Mouse (Mus musculus) heart, postnatal 0 days (tissue): ENCODE data around the gene Atxn1. TPM values are rescaled to one million over a fixed set of nuclear protein-coding genes. Genes with fewer than 3 reads are reported as not detected.

ENCODE experiments used
- ATAC-seq: fragments of 200-750 bp; cut with Nextera tagmentation; 2 replicates; pipeline ENCODE4 v1.8.0; 2017; ENCODE audit warnings: low read depth, moderate number of reproducible peaks, moderate library complexity; ENCODE audit not compliant: insufficient read depth
- DNase-seq: peaks from one replicate; pipeline ENCODE4 v3.0.0-alpha.2; 2016; ENCODE audit warnings: low spot score
- H3K27ac ChIP-seq: fragments of 300-500 bp; sonication (generic); 2 replicates; pipeline ENCODE4 v1.5.1; 2014; ENCODE audit warnings: low read depth, mild to moderate bottlenecking
- H3K27me3 ChIP-seq: fragments of 300-500 bp; sonication (generic); 2 replicates; pipeline ENCODE4 v1.6.1; 2014; ENCODE audit warnings: low read length, mixed read lengths; ENCODE audit not compliant: control insufficient read depth, insufficient read depth
- H3K36me3 ChIP-seq: fragments of 300-500 bp; sonication (generic); replicated peaks from 2 replicates; pipeline ENCODE4 v1.6.1; 2014; ENCODE audit warnings: low read length, mixed read lengths; ENCODE audit not compliant: control insufficient read depth, insufficient read depth
- H3K4me1 ChIP-seq: fragments of 300-500 bp; sonication (generic); 2 replicates; pipeline ENCODE4 v1.6.1; 2014; ENCODE audit warnings: antibody characterized with exemption; ENCODE audit not compliant: control insufficient read depth, insufficient read depth
- H3K4me2 ChIP-seq: fragments of 300-500 bp; sonication (generic); 2 replicates; pipeline ENCODE4 v1.6.1; 2014; ENCODE audit warnings: low read depth, mild to moderate bottlenecking, low read length, moderate library complexity
- H3K4me3 ChIP-seq: fragments of 300-500 bp; sonication (generic); 2 replicates; pipeline ENCODE4 v1.5.1; 2014; ENCODE audit warnings: low read depth, low read length
- H3K9ac ChIP-seq: fragments of 300-500 bp; sonication (generic); replicated peaks from 2 replicates; pipeline ENCODE4 v1.6.1; 2014; ENCODE audit warnings: low read depth, low read length, mixed read lengths
- H3K9me3 ChIP-seq: fragments of 300-500 bp; sonication (generic); replicated peaks from 2 replicates; pipeline ENCODE4 v1.6.1; 2016; ENCODE audit warnings: low read length; ENCODE audit not compliant: control insufficient read depth
- CTCF ChIP-seq: IDR thresholded peaks from 2 replicates; pipeline ENCODE4 v1.5.1; 2016; ENCODE audit warnings: antibody characterized with exemption, control low read depth, low read depth
- EP300 ChIP-seq: IDR thresholded peaks from 2 replicates; pipeline ENCODE4 v1.6.1; 2016; ENCODE audit warnings: antibody characterized with exemption, low read depth
- WGBS: fragments of 180-500 bp; shearing (Covaris S2); extraction: QIAGEN DNeasy Blood & Tissue Kit; methylation state at CpG from one replicate; pipeline ENCODE4 v1.1.7; 2014; 5-methylcytosine and 5-hydroxymethylcytosine counted together
- polyA plus RNA-seq: library from polyadenylated mRNA; unstranded; fragments of >200 nt; fragmentation: Nextera tagmentation; extraction: Ambion mirVana; gene quantifications from 2 replicates; pipeline ENCODE4 v1.2.1, GENCODE M21; 2015
- total RNA-seq: library from RNA; depleted of rRNA; stranded (reverse); fragments of >200 nt; gene quantifications from 2 replicates; pipeline ENCODE4 v1.2.3, GENCODE M21; 2014; ENCODE audit warnings: low replicate concordance

Gene Atxn1
- total and polyA plus RNA-seq, 2 experiments from 2014 or later: 10.3 to 15.0 TPM

DNA sequence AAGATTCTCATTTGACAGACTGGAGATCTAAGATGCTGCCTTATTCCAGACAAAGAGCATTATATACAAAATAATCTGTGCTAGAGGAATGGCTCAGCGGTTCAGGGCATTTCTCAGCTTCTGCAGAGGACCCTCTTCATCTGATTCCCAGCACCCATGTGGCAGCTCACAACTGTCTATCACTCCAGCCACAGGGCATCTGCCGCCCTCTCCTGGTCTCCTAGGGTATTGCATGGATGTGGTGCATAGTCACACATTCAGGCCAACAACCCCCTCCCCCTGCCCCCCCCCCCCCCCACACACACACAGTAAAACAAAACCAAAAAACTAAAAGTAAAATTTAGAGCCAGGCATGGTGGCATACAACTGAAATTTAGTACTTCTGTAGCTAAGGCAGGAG lies 130.5 kb downstream of the Atxn1 start:
- Histone ChIP-seq H3K4me3 (no peak overlapping the region), H3K27me3 (no peaks in the 10 kb centered on the region), H3K9ac (no peak overlapping the region), H3K27ac (no peak overlapping the region), H3K9me3 (peaks cover 4% of the 10 kb centered on the region; the same call in 1 of the 2 replicates), H3K4me2 (no peak overlapping the region), H3K4me1 (peaks cover 5% of the 10 kb centered on the region), H3K36me3 (peaks cover 12% of the 10 kb centered on the region; the same call in 1 of the 2 replicates)
- DNase-seq: no peak
- TF ChIP-seq CTCF (0 out of 2 replicates have a peak, but pooled peaks have one; percentile 9), EP300 (no peak)
- ATAC-seq: no peak
- 90% methylated on average over 2 of the region's 2 CpGs for WGBS

DNA sequence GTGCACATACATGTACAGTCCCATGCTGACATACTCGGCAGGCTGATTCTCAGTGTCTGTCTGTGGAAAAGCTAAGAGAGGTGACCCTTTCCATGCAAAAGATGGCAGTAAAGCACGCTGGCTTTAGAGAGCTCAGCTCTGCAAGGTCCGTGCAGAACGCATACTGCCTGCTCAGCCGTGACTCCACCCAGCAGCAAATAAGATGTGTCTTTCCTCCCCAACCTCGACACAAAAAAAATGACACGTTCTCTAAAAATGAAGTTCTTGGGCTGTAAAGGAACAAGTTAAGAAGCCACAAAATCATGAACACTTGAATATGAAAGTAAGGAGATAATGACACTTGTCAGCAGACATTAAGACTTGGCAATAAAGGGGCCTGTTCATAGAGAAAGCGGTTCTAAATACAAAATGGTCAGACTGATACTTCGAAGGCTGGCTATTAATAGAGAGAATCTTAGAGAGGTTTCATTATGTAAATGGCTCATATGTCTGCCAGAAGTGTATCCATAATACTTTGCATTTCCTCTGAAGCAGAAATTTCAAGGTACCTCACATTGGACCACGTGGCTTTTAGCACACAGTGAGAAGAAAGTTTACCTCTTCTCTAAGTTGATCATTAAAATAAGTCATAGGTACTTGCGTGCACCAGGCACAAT lies 132.0 kb downstream of the Atxn1 start:
- Histone ChIP-seq H3K27ac (no peak overlapping the region), H3K9ac (no peak overlapping the region), H3K36me3 (peaks cover 12% of the 10 kb centered on the region; the same call in 1 of the 2 replicates), H3K27me3 (no peaks in the 10 kb centered on the region), H3K4me3 (no peak overlapping the region), H3K4me2 (no peak overlapping the region), H3K4me1 (peaks cover 20% of the 10 kb centered on the region), H3K9me3 (peaks cover 4% of the 10 kb centered on the region; the same call in 1 of the 2 replicates)
- ATAC-seq (no peak), DNase-seq (no peak)
- 83% methylated on average over 11 of the region's 11 CpGs for WGBS
- no peak for TF ChIP-seq CTCF
- TF ChIP-seq EP300: no peak

DNA sequence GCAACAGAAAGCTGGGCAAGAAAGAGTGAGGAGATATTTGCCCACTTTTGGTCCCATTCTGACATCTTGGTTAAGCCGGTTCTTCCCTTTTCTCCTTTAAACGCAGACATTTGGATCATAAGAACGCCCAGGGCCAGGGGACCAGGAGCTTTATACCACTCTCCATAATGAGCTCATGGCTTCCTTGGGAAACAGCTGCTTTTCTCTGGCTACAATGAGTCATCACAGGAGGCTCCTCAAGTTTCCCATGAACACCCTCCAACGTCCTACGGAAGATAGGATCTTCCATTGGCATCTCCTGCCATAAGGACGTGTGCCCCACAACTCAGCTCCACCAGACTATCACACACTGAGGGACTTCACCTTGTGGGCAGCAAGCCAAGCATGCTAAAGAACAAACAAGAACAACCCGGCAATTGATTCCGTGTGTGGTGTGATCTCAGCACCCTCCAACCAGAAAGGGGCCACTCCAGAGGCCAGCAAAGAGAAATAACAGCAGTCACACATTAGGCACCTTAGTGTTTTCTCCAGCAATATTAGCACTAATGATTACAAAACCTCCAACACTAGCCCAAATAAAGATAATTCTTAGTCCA lies 135.4 kb downstream of the Atxn1 start:
- Histone ChIP-seq H3K4me2 (no peak overlapping the region), H3K9ac (no peak overlapping the region), H3K4me3 (no peak overlapping the region), H3K27me3 (no peaks in the 10 kb centered on the region), H3K9me3 (peaks cover 4% of the 10 kb centered on the region; the same call in 1 of the 2 replicates), H3K27ac (0 out of 2 replicates have a peak overlapping the region, but pooled peaks have one; percentile 46), H3K4me1 (peaks cover 27% of the 10 kb centered on the region), H3K36me3 (no peaks in the 10 kb centered on the region)
- TF ChIP-seq CTCF: no peak
- TF ChIP-seq EP300: no peak
- ATAC-seq: no peak
- 57% methylated on average over 8 of the region's 8 CpGs for whole genome bisulfite sequencing
- no peak for DNase-seq

DNA sequence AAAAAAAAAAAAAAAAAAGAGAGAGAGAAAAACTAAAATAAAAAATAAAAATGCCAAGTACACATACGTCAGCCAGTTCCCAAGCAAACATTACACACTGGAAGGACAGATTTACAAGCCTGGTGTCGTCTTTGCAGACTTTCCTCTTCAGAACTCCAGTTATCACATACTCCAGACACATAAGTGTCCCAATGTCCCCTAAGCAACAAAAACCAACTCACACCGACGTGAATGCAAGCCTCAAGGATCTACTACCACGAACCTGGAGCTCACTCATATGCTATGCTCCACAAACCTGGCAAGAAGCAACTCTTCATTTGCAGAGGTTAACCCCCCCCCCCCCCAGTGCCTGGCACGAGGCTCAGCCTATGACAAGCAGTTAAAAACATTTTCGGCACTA lies 136.8 kb downstream of the Atxn1 start:
- WGBS: 61% methylated on average over 7 of the region's 7 CpGs
- ATAC-seq (no peak), DNase-seq (no peak)
- peaks cover 27% of the 10 kb centered on the region for H3K4me1 ChIP-seq
- TF ChIP-seq CTCF (no peak), EP300 (no peak)
- no peak overlapping the region for H3K4me3 ChIP-seq
- H3K27me3 ChIP-seq: no peaks in the 10 kb centered on the region
- H3K9ac ChIP-seq: no peak overlapping the region
- H3K27ac ChIP-seq: no peak overlapping the region
- H3K9me3 ChIP-seq: no peaks in the 10 kb centered on the region
- no peak overlapping the region for H3K4me2 ChIP-seq
- H3K36me3 ChIP-seq: no peaks in the 10 kb centered on the region

DNA sequence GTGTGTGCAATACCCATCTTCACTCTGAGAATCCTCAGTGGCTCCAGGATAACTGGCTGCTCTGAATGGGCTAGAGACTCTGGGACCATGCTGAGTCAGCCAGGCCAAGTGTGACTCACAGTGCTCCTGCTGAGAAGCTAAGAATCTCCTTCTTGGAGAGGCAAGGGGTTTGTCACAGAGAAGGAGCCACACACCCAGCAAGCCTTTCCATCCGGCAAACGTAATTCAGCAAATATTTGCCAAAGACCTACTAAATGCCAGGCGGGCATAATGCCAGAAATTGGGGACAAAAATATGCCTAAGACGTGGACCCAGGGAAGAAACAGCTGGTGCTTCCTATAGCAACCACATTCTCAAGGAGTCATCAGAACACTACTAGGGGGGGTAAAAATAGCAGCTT lies 137.2 kb downstream of the Atxn1 start:
- TF ChIP-seq CTCF (no peak), EP300 (no peak)
- H3K9me3 ChIP-seq: no peaks in the 10 kb centered on the region
- no peak overlapping the region for H3K9ac ChIP-seq
- no peak for DNase-seq
- H3K36me3 ChIP-seq: no peaks in the 10 kb centered on the region
- no peak for ATAC-seq
- H3K27ac ChIP-seq: no peak overlapping the region
- H3K27me3 ChIP-seq: no peaks in the 10 kb centered on the region
- H3K4me3 ChIP-seq: no peak overlapping the region
- 47% methylated on average over 4 of the region's 4 CpGs for WGBS
- H3K4me2 ChIP-seq: no peak overlapping the region
- peaks cover 27% of the 10 kb centered on the region for H3K4me1 ChIP-seq
